Mouse (Mus musculus) thymus, adult 2 months (tissue): ENCODE data around the gene Pkp3. TPM values are rescaled to one million over a fixed set of nuclear protein-coding genes. Genes with fewer than 3 reads are reported as not detected.

Experiments
- DNase-seq: peaks from one replicate; pipeline ENCODE4 v3.0.0; 2021
- H3K27ac ChIP-seq: fragments of 200-500 bp; 2 replicates; pipeline ENCODE4 v1.5.1; 2012; ENCODE audit warnings: low read length, control low read depth; ENCODE audit not compliant: control insufficient read depth, insufficient read depth
- H3K27me3 ChIP-seq: fragments of 200-500 bp; 2 replicates; pipeline ENCODE4 v1.6.1; 2012; ENCODE audit warnings: mild to moderate bottlenecking, low read length, moderate library complexity, mixed read lengths; ENCODE audit not compliant: control insufficient read depth, insufficient read depth
- H3K36me3 ChIP-seq: fragments of 200-500 bp; 2 replicates; pipeline ENCODE4 v1.6.1; 2012; ENCODE audit warnings: mild to moderate bottlenecking, low read length, moderate library complexity; ENCODE audit not compliant: control insufficient read depth, insufficient read depth
- H3K4me1 ChIP-seq: fragments of 200-500 bp; replicated peaks from 2 replicates; pipeline ENCODE4 v1.6.1; 2012; ENCODE audit warnings: low read length; ENCODE audit not compliant: control insufficient read depth, insufficient read depth
- H3K4me3 ChIP-seq: fragments of 200-500 bp; 2 replicates; pipeline ENCODE4 v1.5.1; 2012; ENCODE audit warnings: mild to moderate bottlenecking, low read length, control low read depth, moderate library complexity; ENCODE audit not compliant: control insufficient read depth, insufficient read depth
- CTCF ChIP-seq: fragments of 200-500 bp; IDR thresholded peaks from 2 replicates; pipeline ENCODE4 v1.5.1; 2012; ENCODE audit warnings: mild to moderate bottlenecking, control low read depth, low read length, moderate library complexity, borderline replicate concordance; ENCODE audit not compliant: control insufficient read depth, poor library complexity, insufficient read depth; ENCODE audit errors: extremely low read depth
- POLR2A ChIP-seq: fragments of 200-500 bp; IDR thresholded peaks from 2 replicates; pipeline ENCODE4 v1.6.1; 2012; ENCODE audit warnings: mild to moderate bottlenecking, low read length, control low read depth, moderate library complexity; ENCODE audit not compliant: control insufficient read depth, poor library complexity, insufficient read depth; ENCODE audit errors: extremely low read depth
- WGBS: fragments of 180-500 bp; shearing (Covaris S2); methylation state at CpG from one replicate; pipeline ENCODE4 v1.1.7; 2018; 5-methylcytosine and 5-hydroxymethylcytosine counted together
- polyA plus RNA-seq: library from polyadenylated mRNA; depleted of rRNA; stranded (reverse); fragments of >200 nt; gene quantifications from 2 replicates; pipeline ENCODE4 v1.2.3, GENCODE M21; 2012; rRNA removed

The Pkp3 gene
- polyA plus RNA-seq, 1 experiment = 49.9 TPM

DNA sequence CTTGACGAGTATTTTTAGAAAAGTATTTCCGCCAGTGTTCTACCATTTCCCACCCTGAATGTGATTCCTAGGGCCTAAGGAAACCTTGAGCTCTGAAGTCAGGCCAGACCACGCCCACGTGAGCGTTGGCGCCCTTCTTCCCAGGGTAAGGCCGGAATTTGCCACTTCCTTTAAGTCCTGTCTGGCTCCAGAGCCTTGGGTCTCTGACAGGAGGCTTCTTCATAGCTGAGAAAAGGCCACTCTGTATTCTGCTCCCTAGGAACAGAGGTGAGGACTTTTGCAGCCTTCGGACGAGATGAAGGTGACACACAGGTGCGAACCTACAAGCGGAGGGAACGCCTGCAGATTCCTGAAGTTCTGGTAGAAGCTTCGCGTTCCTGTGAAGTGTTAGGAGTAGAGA lies 44.2 kb downstream of the Pkp3 start, which contains the start of gene Ptdss2:
Gene Ptdss2, plus strand, starts transcription at position 138 of the 400 bp plus-strand sequence.
- H3K36me3 ChIP-seq = no peaks in the 10 kb centered on the region
- TF ChIP-seq POLR2A = no peak
- TF ChIP-seq CTCF = no peak
- H3K27ac ChIP-seq = peak within 1 kb of the TSS; percentile 31; the same call in 1 of the 2 replicates
- 52% methylated on average over 14 of the region's 14 CpGs for WGBS
- peak within 1 kb of the TSS; percentile 61 for H3K4me3 ChIP-seq
- peaks cover 9% of the 10 kb centered on the region for H3K4me1 ChIP-seq
- DNase-seq = no peak
- no peaks in the 10 kb centered on the region for H3K27me3 ChIP-seq

DNA sequence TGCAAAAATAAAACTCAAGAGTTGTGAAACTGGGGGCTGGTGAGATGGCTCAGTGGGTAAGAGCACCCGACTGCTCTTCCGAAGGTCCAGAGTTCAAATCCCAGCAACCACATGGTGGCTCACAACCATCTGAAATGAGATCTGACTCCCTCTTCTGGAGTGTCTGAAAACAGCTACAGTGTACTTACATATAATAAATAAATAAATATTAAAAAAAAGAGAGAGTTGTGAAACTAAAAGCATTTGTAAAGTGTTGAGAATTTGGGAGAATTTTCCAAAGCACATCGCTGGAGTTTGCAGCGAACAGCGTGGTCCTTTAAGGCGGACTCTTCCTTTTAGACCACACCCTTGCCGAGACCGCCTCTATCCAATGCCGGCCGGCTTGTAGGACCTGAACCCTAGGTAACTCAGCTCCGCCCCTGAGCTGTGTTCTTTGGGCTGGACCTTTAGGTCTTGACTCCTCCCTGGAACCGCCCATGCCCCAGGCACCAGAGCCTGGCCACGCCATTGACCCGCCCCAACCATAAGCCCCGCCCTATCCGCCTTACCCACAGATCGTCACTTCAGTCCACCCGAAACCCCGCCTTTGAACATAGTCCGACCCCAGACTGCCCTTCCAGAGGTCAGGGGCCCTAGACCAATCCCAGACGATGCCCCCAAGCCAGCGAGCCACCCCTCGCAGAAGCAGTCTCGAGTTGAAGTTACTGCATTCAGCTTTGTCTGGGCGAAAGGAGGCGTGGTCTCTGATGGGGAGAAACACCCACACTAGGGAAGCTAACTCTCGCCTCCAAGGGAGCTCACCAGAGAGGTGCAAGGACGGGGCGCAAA lies 44.9 kb downstream of the Pkp3 start:
- Histone ChIP-seq H3K27me3 (no peaks in the 10 kb centered on the region), H3K4me3 (peak overlapping the region; percentile 61), H3K4me1 (peaks cover 9% of the 10 kb centered on the region), H3K36me3 (no peaks in the 10 kb centered on the region), H3K27ac (no peak overlapping the region)
- peak; percentile 89 for DNase-seq
- TF ChIP-seq CTCF (0 out of 2 replicates have a peak, but pooled peaks have one; percentile 16), POLR2A (peak; percentile 34; the same call in 1 of the 2 replicates)
- WGBS = 3% methylated on average over 29 of the region's 29 CpGs

DNA sequence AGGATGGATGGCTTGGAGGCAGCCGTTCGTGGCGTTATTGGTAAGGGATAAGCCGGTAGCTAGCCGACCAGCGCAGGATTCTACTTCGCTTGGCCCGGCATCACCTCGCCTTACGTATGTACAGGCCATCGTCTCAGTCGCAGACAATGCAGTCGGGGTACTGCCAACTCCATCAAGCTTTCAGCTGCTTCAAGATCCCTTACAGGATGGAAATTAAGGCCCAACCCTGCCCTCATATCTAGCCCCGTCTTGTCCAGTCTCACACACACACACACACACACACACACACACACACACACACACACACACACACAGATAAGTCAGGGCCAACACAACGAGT lies 45.5 kb downstream of the Pkp3 start:
- Histone ChIP-seq H3K4me3 (peak overlapping the region; percentile 61), H3K36me3 (no peaks in the 10 kb centered on the region), H3K27me3 (no peaks in the 10 kb centered on the region), H3K4me1 (peaks cover 9% of the 10 kb centered on the region), H3K27ac (no peak overlapping the region)
- TF ChIP-seq CTCF (no peak), POLR2A (no peak)
- 5% methylated on average over 15 of the region's 15 CpGs for WGBS
- DNase-seq = no peak

- no peaks in the 10 kb centered on the region for H3K27me3 ChIP-seq
- peak overlapping the region; percentile 97 for H3K4me3 ChIP-seq
- peaks cover 8% of the 10 kb centered on the region for H3K4me1 ChIP-seq
- H3K36me3 ChIP-seq = peaks cover 4% of the 10 kb centered on the region; the same call in 1 of the 2 replicates
- WGBS = under 1% methylated on average over 59 of the region's 59 CpGs
- TF ChIP-seq POLR2A = 0 out of 2 replicates have a peak, but pooled peaks have one; percentile 12
- no peak; the same call in 1 of the 2 replicates for TF ChIP-seq CTCF
- DNase-seq = peak; percentile 89
- no peak overlapping the region for H3K27ac ChIP-seq
These were observed 53.2 kb downstream of the Pkp3 start for GRCm38 (mm10) chr7:141131024-141131820.

DNA sequence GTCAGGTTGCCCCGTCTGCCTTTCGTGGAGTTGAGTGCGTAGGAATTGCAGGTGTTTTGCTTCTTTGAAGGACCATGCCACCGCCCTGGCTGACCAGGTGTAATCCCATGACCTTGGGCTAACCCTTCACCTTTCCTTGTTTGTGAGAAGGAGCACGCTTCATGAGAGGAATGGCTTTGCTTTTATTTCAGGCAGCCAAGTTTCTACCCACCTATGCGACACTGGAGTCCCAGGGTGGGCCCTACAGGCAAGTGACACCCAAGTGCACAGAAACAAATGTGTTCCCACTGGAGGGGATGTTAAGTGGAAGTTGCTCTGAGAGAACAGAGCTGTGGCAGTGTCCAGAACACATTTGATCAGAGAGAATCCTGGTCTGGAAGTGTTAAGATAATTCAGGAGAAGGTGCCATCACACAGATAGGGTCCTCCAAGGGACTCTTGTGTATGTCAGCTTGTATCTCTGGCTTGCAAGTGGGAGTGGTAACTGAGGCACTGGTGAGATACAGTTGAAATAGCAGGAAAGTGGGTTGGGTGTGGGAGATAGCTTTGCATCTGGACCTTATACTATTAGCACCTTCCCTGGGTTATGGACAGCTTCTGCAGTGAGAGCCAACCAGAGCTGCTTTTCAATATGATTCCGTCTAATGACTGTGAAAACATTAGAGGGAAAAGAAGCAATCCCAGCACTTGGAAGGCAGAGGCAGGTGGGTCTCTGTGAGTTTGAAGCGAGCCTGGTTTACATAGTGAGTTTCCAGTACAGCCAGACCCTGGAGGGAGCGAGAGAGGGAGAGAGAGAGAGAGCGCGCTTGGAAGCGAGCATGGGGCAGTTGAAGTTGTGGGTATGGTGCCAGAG lies 54.1 kb downstream of the Pkp3 start:
- peak overlapping the region; percentile 97 for H3K4me3 ChIP-seq
- H3K27ac ChIP-seq = no peak overlapping the region
- no peaks in the 10 kb centered on the region for H3K27me3 ChIP-seq
- peaks cover 4% of the 10 kb centered on the region; the same call in 1 of the 2 replicates for H3K36me3 ChIP-seq
- H3K4me1 ChIP-seq = peaks cover 8% of the 10 kb centered on the region
- DNase-seq = no peak
- no peak for TF ChIP-seq POLR2A
- TF ChIP-seq CTCF = no peak
- WGBS = 73% methylated on average over 12 of the region's 12 CpGs

Other genes starting within 250 kb of the Pkp3 start
- gene Urah, start 243.2 kb upstream of the Pkp3 start, polyA plus RNA-seq = 12.9 and 15.9 TPM in 2 replicates
- gene Scgb1c1, start 232.7 kb upstream of the Pkp3 start, polyA plus RNA-seq = 2.0 and 3.2 TPM in 2 replicates
- gene Odf3, start 230.4 kb upstream of the Pkp3 start, polyA plus RNA-seq = 0.20 TPM in 1 of 2 replicates, not detected in the other
- gene Gm45785, start 221.9 kb upstream of the Pkp3 start, polyA plus RNA-seq = not detected in 2 replicates
- 175 and 181 TPM in 2 replicates for gene Ric8a, start 221.3 kb upstream of the Pkp3 start, polyA plus RNA-seq
- gene Bet1l, start 220.6 kb upstream of the Pkp3 start, polyA plus RNA-seq = 26.5 and 31.8 TPM in 2 replicates
- 99.7 and 100 TPM in 2 replicates for gene Psmd13, start 196.2 kb upstream of the Pkp3 start, polyA plus RNA-seq
- gene Sirt3, start 195.9 kb upstream of the Pkp3 start, polyA plus RNA-seq = 23.1 and 27.6 TPM in 2 replicates
- gene Cox8b, start 177.8 kb upstream of the Pkp3 start, polyA plus RNA-seq = 159 and 231 TPM in 2 replicates
- 0.32 and 0.71 TPM in 2 replicates for gene Nlrp6, start 157.3 kb upstream of the Pkp3 start, polyA plus RNA-seq
- gene Pgghg, start 136.8 kb upstream of the Pkp3 start, polyA plus RNA-seq = 60.1 and 68.6 TPM in 2 replicates
- gene Ifitm5, start 127.9 kb upstream of the Pkp3 start, polyA plus RNA-seq = 0.43 and 0.81 TPM in 2 replicates
- not detected in 2 replicates for gene Gm45717, start 122.3 kb upstream of the Pkp3 start, polyA plus RNA-seq
- gene Ifitm2, start 122.2 kb upstream of the Pkp3 start, polyA plus RNA-seq = 207 and 296 TPM in 2 replicates
- gene Ifitm1, start 111.0 kb upstream of the Pkp3 start, polyA plus RNA-seq = 39.0 and 60.9 TPM in 2 replicates
- 309 and 397 TPM in 2 replicates for gene Ifitm3, start 67.4 kb upstream of the Pkp3 start, polyA plus RNA-seq
- 4.7 and 5.9 TPM in 2 replicates for gene Ifitm6, start 60.3 kb upstream of the Pkp3 start, polyA plus RNA-seq
- gene Gm17387, start 49.1 kb upstream of the Pkp3 start, polyA plus RNA-seq = not detected in 2 replicates
- 1.4 and 1.6 TPM in 2 replicates for gene B4galnt4, start 17.1 kb upstream of the Pkp3 start, polyA plus RNA-seq
- gene Sigirr, start 22.4 kb downstream of the Pkp3 start, polyA plus RNA-seq = 62.4 and 67.3 TPM in 2 replicates
- 1.5 and 2.9 TPM in 2 replicates for gene Ano9, start 39.6 kb downstream of the Pkp3 start, polyA plus RNA-seq
- 29.9 and 33.8 TPM in 2 replicates for gene Ptdss2, start 44.2 kb downstream of the Pkp3 start, polyA plus RNA-seq
- gene Rnh1, start 94.6 kb downstream of the Pkp3 start, polyA plus RNA-seq = 59.0 and 75.9 TPM in 2 replicates
- 65.6 and 77.9 TPM in 2 replicates for gene Hras, start 115.8 kb downstream of the Pkp3 start, polyA plus RNA-seq
- 7.1 and 7.4 TPM in 2 replicates for gene Lrrc56, start 115.9 kb downstream of the Pkp3 start, polyA plus RNA-seq
- 4.6 and 5.5 TPM in 2 replicates for gene Lmntd2, start 135.9 kb downstream of the Pkp3 start, polyA plus RNA-seq
- 29.8 TPM in 2 replicates for gene Rassf7, start 137.6 kb downstream of the Pkp3 start, polyA plus RNA-seq
- gene Phrf1, start 150.6 kb downstream of the Pkp3 start, polyA plus RNA-seq = 64.1 and 80.2 TPM in 2 replicates
- 219 and 278 TPM in 2 replicates for gene Irf7, start 188.3 kb downstream of the Pkp3 start, polyA plus RNA-seq
- 2.2 and 2.7 TPM in 2 replicates for gene Cdhr5, start 198.6 kb downstream of the Pkp3 start, polyA plus RNA-seq
- gene Sct, start 200.9 kb downstream of the Pkp3 start, polyA plus RNA-seq = 10.3 and 10.6 TPM in 2 replicates
- gene Drd4, start 213.8 kb downstream of the Pkp3 start, polyA plus RNA-seq = 0.18 and 0.47 TPM in 2 replicates
- gene Deaf1, start 249.5 kb downstream of the Pkp3 start, polyA plus RNA-seq = 34.9 and 40.2 TPM in 2 replicates
- 78.1 and 81.8 TPM in 2 replicates for gene Tmem80, start 249.5 kb downstream of the Pkp3 start, polyA plus RNA-seq